Comparison of ENCODE assay signal across 7 mouse cellular contexts in genomic region chr4:35688498-35689240, GRCm38 (mm10).
DNase-seq lines count a peak whose midpoint lies in the region; ATAC-seq and TF ChIP-seq lines count a peak whose summit lies in the region.
"Not testable (repeated sequence)": the region's sequence is repeated elsewhere in the genome, so short reads cannot be mapped to it uniquely, and the experiment has no call there.

No protein-coding gene starts in this region.

- H3K4me3 ChIP-seq in forebrain, embryonic 11.5 days (ENCODE audit: low read depth, low read length); forebrain, embryonic 15.5 days; hindbrain, embryonic 13.5 days; hindbrain, postnatal 0 days (ENCODE audit: low read length); midbrain, embryonic 13.5 days (replicated peaks); neural tube, embryonic 11.5 days (ENCODE audit: low read depth, low read length): not testable (repeated sequence)

- not testable (repeated sequence) for H3K4me1 ChIP-seq in forebrain, embryonic 11.5 days (replicated peaks; ENCODE audit: control insufficient read depth, insufficient read depth, low read length); forebrain, embryonic 15.5 days; hindbrain, embryonic 13.5 days (replicated peaks); hindbrain, postnatal 0 days (ENCODE audit: insufficient read depth, low read length); midbrain, embryonic 13.5 days (replicated peaks); neural tube, embryonic 11.5 days (ENCODE audit: control insufficient read depth, insufficient read depth, low read length)

- H3K27ac ChIP-seq in forebrain, embryonic 11.5 days (ENCODE audit: low read depth, low read length); forebrain, embryonic 15.5 days (replicated peaks); hindbrain, embryonic 13.5 days; hindbrain, postnatal 0 days; midbrain, embryonic 13.5 days; neural tube, embryonic 11.5 days (ENCODE audit: low read depth, low read length): not testable (repeated sequence)

- not testable (repeated sequence) for H3K9me3 ChIP-seq in forebrain, embryonic 11.5 days (ENCODE audit: control insufficient read depth, low read length); forebrain, embryonic 15.5 days; hindbrain, embryonic 13.5 days; hindbrain, postnatal 0 days (ENCODE audit: low read length); midbrain, embryonic 13.5 days; neural tube, embryonic 11.5 days (ENCODE audit: control insufficient read depth, low read length)

- H3K36me3 ChIP-seq in forebrain, embryonic 11.5 days (ENCODE audit: control insufficient read depth, insufficient read depth, low read length); forebrain, embryonic 15.5 days; hindbrain, embryonic 13.5 days; hindbrain, postnatal 0 days (ENCODE audit: insufficient read depth, low read length); midbrain, embryonic 13.5 days; neural tube, embryonic 11.5 days (ENCODE audit: control insufficient read depth, insufficient read depth, low read length): not testable (repeated sequence)

- H3K9ac ChIP-seq in forebrain, embryonic 11.5 days (ENCODE audit: low read length); forebrain, embryonic 15.5 days (replicated peaks); hindbrain, embryonic 13.5 days; hindbrain, postnatal 0 days (replicated peaks; ENCODE audit: low read length); midbrain, embryonic 13.5 days (replicated peaks); neural tube, embryonic 11.5 days (ENCODE audit: low read length): not testable (repeated sequence)

- ATAC-seq in forebrain, embryonic 11.5 days (replicated peaks; ENCODE audit: low FRiP score) = peak; percentile 94
- ATAC-seq in forebrain, embryonic 15.5 days (replicated peaks) = peak; percentile 82
- ATAC-seq in hindbrain, embryonic 13.5 days (ENCODE audit: low FRiP score) = peak; percentile 91
- peak; percentile 56; the same call in 1 of the 2 replicates for ATAC-seq in hindbrain, postnatal 0 days
- peak; percentile 90 for ATAC-seq in midbrain, embryonic 13.5 days
- ATAC-seq in neural tube, embryonic 11.5 days (ENCODE audit: insufficient read depth, low FRiP score, low TSS enrichment) = peak; percentile 82

- not testable (repeated sequence) for TF ChIP-seq CTCF in hindbrain, postnatal 0 days (IDR thresholded peaks at IDR 0.05; ENCODE audit: low read depth)

- WGBS in forebrain, embryonic 11.5 days = 53% methylated on average over 5 of the region's 5 CpGs
- 33% methylated on average over 5 of the region's 5 CpGs for WGBS in forebrain, embryonic 15.5 days
- 60% methylated on average over 5 of the region's 5 CpGs for WGBS in hindbrain, embryonic 13.5 days
- 54% methylated on average over 4 of the region's 5 CpGs for WGBS in hindbrain, postnatal 0 days
- WGBS in midbrain, embryonic 13.5 days = 64% methylated on average over 5 of the region's 5 CpGs
- WGBS in neural tube, embryonic 11.5 days = 77% methylated on average over 5 of the region's 5 CpGs

- not testable (repeated sequence) for H3K4me2 ChIP-seq in forebrain, embryonic 11.5 days (ENCODE audit: low read depth, low read length, severe bottlenecking); forebrain, embryonic 15.5 days (replicated peaks); hindbrain, embryonic 13.5 days; hindbrain, postnatal 0 days (ENCODE audit: low read depth, low read length); midbrain, embryonic 13.5 days (replicated peaks); neural tube, embryonic 11.5 days (ENCODE audit: low read depth)

- H3K27me3 ChIP-seq in forebrain, embryonic 11.5 days (ENCODE audit: control insufficient read depth, insufficient read depth, low read length); forebrain, embryonic 15.5 days; hindbrain, embryonic 13.5 days; hindbrain, postnatal 0 days (ENCODE audit: insufficient read depth, low read length); midbrain, embryonic 13.5 days; neural tube, embryonic 11.5 days (ENCODE audit: control insufficient read depth, insufficient read depth, low read length): not testable (repeated sequence)

- peak; percentile 54 for DNase-seq in forebrain, embryonic 11.5 days (ENCODE audit: low spot score)
- not testable (repeated sequence) for DNase-seq in hindbrain, postnatal 0 days (ENCODE audit: low spot score); neural tube, embryonic 11.5 days (ENCODE audit: low spot score)
- DNase-seq in retina, postnatal 1 day = peak; percentile 57
